Mouse (Mus musculus): Measurements from ENCODE around the gene Cyp2f2. TPM values are rescaled to one million over a fixed set of nuclear protein-coding genes. Genes with fewer than 3 reads are reported as not detected.

The Cyp2f2 gene
- 0.32 TPM for polyA plus RNA-seq (2014; fragmentation: Illumina TruSeq; extraction: RNeasy Lipid Tissue Mini Kit (QIAGEN cat#74804); ENCODE audit: low read depth, low replicate concordance)

DNA sequence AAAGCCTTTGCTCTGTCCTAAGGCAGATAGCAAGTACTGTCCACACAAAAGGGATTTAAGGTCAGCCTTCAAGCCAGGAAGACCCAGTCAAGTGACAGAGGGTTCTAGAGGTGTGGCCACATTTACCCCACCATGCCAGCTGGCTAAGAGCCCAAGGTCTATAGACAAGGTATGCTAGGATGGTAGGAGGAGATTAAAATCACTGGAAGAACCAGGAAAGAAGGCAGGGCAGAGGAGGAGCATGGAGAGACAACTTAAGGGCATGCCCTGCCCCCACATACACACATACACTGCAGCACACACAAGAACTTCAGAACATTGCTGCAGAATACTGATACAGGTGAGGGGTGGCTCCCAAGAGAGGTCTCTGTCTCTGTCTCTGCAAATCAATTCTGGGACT lies at the start of gene Cyp2f2:
Cyp2f2 (plus strand) TSS at position 234 of the 400 bp plus-strand sequence.

GRCm38 (mm10) chr7:27153205-27153764 lies 33.6 kb downstream of the Cyp2f2 start, which contains the start of gene Cyp2t4:
Gene Cyp2t4 (plus strand): TSS chr7:27153714.

GRCm38 (mm10) chr7:27166614-27167474 lies 47.1 kb downstream of the Cyp2f2 start, which contains the start of gene Egln2:
Gene Egln2 (minus strand): TSS chr7:27166802.

DNA sequence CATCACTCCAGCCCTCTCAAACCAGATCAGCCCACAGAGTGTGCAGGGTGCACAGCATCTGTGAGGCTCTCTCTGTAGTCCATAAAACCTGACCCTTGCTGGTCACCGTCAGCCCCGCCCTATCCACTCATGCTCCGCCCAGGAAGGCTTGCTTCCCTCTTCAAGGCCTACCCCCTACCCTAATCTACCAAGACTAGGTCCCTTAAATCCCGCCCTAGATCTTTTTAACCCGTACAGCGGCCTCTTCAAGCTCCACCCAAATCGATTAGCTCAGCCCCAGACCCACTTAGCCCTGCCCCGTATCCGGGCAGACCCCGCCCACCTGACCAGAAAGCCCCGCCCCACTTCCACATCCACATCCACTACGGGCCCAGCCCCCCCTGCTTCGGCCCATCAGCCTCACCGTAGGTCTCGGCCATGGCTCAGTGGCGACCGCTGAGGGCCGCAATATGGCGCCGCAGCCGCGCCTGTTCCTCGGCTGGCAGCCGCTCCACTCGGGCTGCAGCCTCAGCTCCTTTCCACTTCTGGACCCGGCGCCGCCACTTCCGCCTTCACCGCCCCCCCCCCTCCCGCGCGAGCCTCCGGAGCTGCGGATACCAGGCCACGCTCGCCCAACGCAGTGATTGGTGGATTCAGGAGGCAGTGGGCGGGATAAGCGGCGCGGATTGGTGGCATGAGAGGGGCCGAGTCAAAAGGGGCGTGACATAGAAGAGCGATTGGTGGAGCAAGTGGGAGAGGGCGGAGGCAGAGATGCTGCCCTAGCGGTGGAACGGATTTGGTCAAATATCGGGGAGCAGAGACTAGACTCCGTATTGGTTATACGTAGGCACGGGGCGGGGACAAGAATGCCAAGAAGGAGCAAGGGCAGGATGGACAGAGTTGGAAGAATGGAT lies 58.9 kb downstream of the Cyp2f2 start, which contains the start of gene Rab4b:
Rab4b (minus strand) TSS at position 573 of the 893 bp plus-strand sequence.

DNA sequence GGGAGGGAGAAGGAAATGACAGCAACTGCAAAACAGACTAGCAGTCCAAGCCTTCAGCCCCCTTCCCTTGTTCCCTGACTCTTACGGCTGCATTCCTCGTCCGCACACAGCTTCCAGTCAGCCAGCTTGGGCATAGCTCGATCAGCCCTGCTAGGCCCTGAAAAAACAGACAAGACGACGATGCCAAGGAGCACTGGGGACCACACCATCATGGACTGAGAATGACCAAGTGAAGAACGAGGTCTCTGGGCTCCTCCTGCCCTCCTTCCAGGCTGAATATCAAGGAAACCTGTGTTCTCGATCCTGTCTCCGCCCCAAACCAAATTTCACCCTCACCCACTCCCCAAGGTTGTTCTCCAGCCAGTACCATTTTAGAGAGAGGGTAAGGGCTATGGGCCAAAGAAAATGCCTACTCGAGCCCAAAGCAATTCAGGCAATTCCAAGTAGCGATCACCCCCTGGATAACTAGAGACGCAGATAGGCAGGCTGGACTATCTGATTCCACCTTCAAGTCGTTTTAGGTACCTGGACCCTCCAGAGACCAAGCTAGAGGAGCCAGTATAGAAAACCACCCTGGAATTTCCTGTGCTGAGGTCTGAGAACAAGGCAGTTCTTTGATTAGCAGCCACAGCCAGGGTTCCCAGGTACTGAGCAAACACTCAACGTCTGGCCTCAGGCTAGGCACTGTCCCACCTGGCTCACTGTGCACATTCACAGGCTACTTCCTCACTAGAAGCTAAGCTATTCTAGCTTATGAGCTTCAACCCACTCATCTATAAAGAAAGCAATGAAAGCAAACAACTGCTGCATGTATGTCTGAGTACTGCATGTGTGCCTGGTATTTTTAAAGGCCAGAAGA lies 61.4 kb downstream of the Cyp2f2 start, which contains the start of the genes Gm21983 and Mia:
Gm21983 (minus strand) TSS at position 250 of the 859 bp plus-strand sequence.
Mia (minus strand) TSS at position 321 of the 859 bp plus-strand sequence.

Other genes with a start within 250 kb of the Cyp2f2 start
- not detected for gene Cyp2a22, start 180.5 kb upstream of the Cyp2f2 start, polyA plus RNA-seq (2014; fragmentation: Illumina TruSeq; extraction: RNeasy Lipid Tissue Mini Kit (QIAGEN cat#74804); ENCODE audit: low read depth, low replicate concordance)
- not detected for gene Cyp2a12, start 90.8 kb upstream of the Cyp2f2 start, polyA plus RNA-seq (2014; fragmentation: Illumina TruSeq; extraction: RNeasy Lipid Tissue Mini Kit (QIAGEN cat#74804); ENCODE audit: low read depth, low replicate concordance)
- gene Cyp2t4, start 33.8 kb downstream of the Cyp2f2 start, polyA plus RNA-seq (2014; fragmentation: Illumina TruSeq; extraction: RNeasy Lipid Tissue Mini Kit (QIAGEN cat#74804); ENCODE audit: low read depth, low replicate concordance) = not detected
- 1.0 TPM for gene Egln2, start 46.9 kb downstream of the Cyp2f2 start, polyA plus RNA-seq (2014; fragmentation: Illumina TruSeq; extraction: RNeasy Lipid Tissue Mini Kit (QIAGEN cat#74804); ENCODE audit: low read depth, low replicate concordance)
- gene Rab4b, start 59.0 kb downstream of the Cyp2f2 start, polyA plus RNA-seq (2014; fragmentation: Illumina TruSeq; extraction: RNeasy Lipid Tissue Mini Kit (QIAGEN cat#74804); ENCODE audit: low read depth, low replicate concordance) = 1.8 TPM
- not detected for gene Gm21983, start 61.2 kb downstream of the Cyp2f2 start, polyA plus RNA-seq (2014; fragmentation: Illumina TruSeq; extraction: RNeasy Lipid Tissue Mini Kit (QIAGEN cat#74804); ENCODE audit: low read depth, low replicate concordance)
- not detected for gene Mia, start 61.2 kb downstream of the Cyp2f2 start, polyA plus RNA-seq (2014; fragmentation: Illumina TruSeq; extraction: RNeasy Lipid Tissue Mini Kit (QIAGEN cat#74804); ENCODE audit: low read depth, low replicate concordance)
- 4.5 TPM for gene BC024978, start 75.9 kb downstream of the Cyp2f2 start, polyA plus RNA-seq (2014; fragmentation: Illumina TruSeq; extraction: RNeasy Lipid Tissue Mini Kit (QIAGEN cat#74804); ENCODE audit: low read depth, low replicate concordance)
- 3.3 TPM for gene Snrpa, start 76.4 kb downstream of the Cyp2f2 start, polyA plus RNA-seq (2014; fragmentation: Illumina TruSeq; extraction: RNeasy Lipid Tissue Mini Kit (QIAGEN cat#74804); ENCODE audit: low read depth, low replicate concordance)
- gene Itpkc, start 108.8 kb downstream of the Cyp2f2 start, polyA plus RNA-seq (2014; fragmentation: Illumina TruSeq; extraction: RNeasy Lipid Tissue Mini Kit (QIAGEN cat#74804); ENCODE audit: low read depth, low replicate concordance) = 0.40 TPM
- 1.4 TPM for gene Coq8b, start 113.1 kb downstream of the Cyp2f2 start, polyA plus RNA-seq (2014; fragmentation: Illumina TruSeq; extraction: RNeasy Lipid Tissue Mini Kit (QIAGEN cat#74804); ENCODE audit: low read depth, low replicate concordance)
- 0.08 TPM for gene Numbl, start 138.5 kb downstream of the Cyp2f2 start, polyA plus RNA-seq (2014; fragmentation: Illumina TruSeq; extraction: RNeasy Lipid Tissue Mini Kit (QIAGEN cat#74804); ENCODE audit: low read depth, low replicate concordance)
- gene Ltbp4, start 217.8 kb downstream of the Cyp2f2 start, polyA plus RNA-seq (2014; fragmentation: Illumina TruSeq; extraction: RNeasy Lipid Tissue Mini Kit (QIAGEN cat#74804); ENCODE audit: low read depth, low replicate concordance) = not detected
- 0.57 TPM for gene Shkbp1, start 236.1 kb downstream of the Cyp2f2 start, polyA plus RNA-seq (2014; fragmentation: Illumina TruSeq; extraction: RNeasy Lipid Tissue Mini Kit (QIAGEN cat#74804); ENCODE audit: low read depth, low replicate concordance)
- gene Gm20479, start 237.5 kb downstream of the Cyp2f2 start, polyA plus RNA-seq (2014; fragmentation: Illumina TruSeq; extraction: RNeasy Lipid Tissue Mini Kit (QIAGEN cat#74804); ENCODE audit: low read depth, low replicate concordance) = not detected